Mouse (Mus musculus) left cerebral cortex, postnatal 10 days (tissue): ENCODE results near the gene Tunar. TPM values are rescaled to one million over a fixed set of nuclear protein-coding genes. Genes with fewer than 3 reads are reported as not detected.

Experiments used
- DNase-seq, 2 experiments: peaks; one replicate each; pipeline ENCODE4 v3.0.0; 2021 to 2022; ENCODE audit warnings: low spot score in 2 of 2, mixed read lengths in 1 of 2; ENCODE audit errors: extremely low spot score in 1 of 2
- intact Hi-C: fragments of 180-260 bp; cut with DNase I; formaldehyde crosslinking; loops from one replicate; pipeline ENCODE4 v1.15.1; 2025
- total RNA-seq, 2 experiments: library from RNA; stranded (reverse); gene quantifications; 2 replicates each; pipeline ENCODE4 v1.2.3; 2021

Tunar gene
- total RNA-seq, 2 experiments from 2014 or later, result 18.5 to 20.5 TPM

DNA sequence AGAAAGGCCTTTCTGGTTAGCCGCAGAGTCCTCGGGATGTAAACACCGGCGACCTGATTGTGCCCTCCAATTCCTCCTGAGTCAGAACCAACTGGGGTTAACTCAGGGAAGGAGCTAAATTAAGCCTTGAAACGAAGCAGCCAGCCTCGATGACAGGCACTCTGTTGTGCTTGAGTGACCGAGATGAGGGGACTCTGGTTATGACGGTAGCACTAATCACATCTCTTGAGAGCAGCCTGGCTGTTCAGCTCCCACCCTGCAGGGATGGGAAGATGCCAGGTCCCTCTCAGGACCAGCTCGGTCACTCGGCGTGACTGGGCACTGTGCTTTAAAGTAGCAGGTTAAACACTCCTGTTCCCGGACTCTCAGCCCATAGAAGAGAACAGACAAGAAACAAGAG lies 43.3 kb downstream of the Tunar start:
- intact Hi-C loops, result no loop called here
- DNase-seq, result no peak

DNA sequence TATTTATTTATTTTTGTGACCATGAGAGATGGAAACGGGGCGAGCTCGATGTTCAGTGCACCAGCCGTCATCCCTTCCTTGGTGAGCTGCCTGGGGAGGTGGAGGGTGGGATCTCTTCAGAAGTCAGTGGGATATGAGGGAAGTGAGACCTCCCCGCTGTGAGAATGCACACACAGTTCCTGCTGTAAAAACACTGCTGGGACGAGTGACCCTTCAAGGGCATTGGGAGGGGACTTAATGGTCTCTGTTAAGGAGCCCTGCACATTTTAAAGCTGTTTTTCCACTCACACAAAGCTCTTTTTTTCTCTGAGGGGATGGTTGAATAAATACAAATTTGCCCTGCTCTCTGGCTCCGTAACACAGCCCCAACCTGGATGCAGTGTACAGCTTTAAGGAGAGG lies 49.1 kb downstream of the Tunar start:
- no peak for DNase-seq
- intact Hi-C loops, result no loop called here

DNA sequence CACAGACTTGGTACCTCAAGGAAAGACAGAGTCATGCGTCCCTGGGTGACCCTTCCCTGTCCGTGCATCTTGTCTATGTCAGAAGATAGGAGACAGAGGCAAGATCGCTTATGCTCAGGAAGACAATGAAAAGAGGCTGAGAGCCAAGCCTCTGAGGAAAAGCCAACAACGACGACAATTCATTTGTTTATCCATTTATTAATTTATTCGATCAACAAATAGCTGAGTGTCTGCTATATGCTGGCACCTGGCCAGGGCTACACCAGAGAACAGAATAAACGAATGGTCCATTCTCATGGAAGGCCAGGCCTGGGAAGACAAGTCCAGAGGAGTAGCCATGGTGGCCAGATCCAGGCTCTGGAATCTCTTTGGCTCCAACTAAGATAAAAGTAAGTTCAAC lies 61.0 kb downstream of the Tunar start:
- DNase-seq, result peak in 1 of 2 experiments; percentile 40
- intact Hi-C loops, result no loop called here

GRCm38 (mm10) chr12:105398172-105398571 lies 64.5 kb downstream of the Tunar start:
- intact Hi-C loops, result no loop called here
- DNase-seq, result no peak

- intact Hi-C loops, result no loop called here
- peak in 1 of 2 experiments; percentile 39 for DNase-seq
These were observed 70.1 kb downstream of the Tunar start for GRCm38 (mm10) chr12:105403742-105404141.

DNA sequence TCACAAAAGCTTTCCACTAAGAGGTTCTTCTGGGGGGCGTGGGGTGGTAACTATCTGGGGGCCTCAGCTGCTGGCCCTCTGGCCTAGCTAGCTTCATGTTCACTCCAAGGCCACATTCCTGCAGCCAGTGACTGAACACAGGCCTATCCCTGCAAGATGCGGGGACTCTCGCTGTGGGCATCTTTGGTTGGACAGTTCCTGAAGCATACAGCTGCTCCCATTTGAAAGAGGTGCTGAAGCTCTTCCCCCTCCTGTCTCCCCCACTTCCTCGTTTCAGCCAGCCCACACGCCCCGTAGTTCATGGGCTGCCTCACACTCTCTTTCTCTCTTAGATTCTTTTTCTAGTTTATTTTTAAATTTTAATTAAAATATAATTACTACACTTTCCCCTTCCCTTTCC lies 72.3 kb downstream of the Tunar start:
- intact Hi-C loops, result no loop called here
- no peak for DNase-seq

- intact Hi-C loops, result loop anchor here (5.0 kb wide), 1 partner anchor 42 kb away; no protein-coding TSS in a partner anchor
- DNase-seq, result peak in 1 of 2 experiments; percentile 6
These were observed 80.2 kb downstream of the Tunar start for GRCm38 (mm10) chr12:105413909-105414308.

DNA sequence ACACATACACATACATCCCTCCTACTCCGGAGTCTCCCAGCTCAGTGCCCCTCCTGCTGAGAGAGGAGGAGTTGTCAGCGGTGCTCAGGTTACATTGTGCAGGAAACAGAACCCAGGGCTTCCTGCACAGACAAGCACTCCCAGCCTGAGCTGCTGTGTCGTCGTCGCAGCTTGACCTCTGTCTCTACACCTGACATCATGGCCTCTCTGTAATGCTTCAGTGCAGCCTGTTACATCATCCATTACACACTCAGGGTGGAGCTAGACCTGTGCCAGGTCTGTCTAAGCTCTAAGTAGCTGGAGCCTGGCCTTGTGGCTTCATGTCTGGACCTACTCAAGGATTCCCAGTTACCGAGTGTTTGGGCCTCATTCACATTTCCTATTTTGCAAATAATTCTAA lies 86.8 kb downstream of the Tunar start:
- intact Hi-C loops, result no loop called here
- DNase-seq, result peak in 1 of 2 experiments; percentile 10

GRCm38 (mm10) chr12:105426541-105426940 lies 92.9 kb downstream of the Tunar start:
- DNase-seq, result peak in 1 of 2 experiments; percentile 14
- intact Hi-C loops, result loop anchor here (5.0 kb wide), 1 partner anchor 474 kb away; no protein-coding TSS in a partner anchor

DNA sequence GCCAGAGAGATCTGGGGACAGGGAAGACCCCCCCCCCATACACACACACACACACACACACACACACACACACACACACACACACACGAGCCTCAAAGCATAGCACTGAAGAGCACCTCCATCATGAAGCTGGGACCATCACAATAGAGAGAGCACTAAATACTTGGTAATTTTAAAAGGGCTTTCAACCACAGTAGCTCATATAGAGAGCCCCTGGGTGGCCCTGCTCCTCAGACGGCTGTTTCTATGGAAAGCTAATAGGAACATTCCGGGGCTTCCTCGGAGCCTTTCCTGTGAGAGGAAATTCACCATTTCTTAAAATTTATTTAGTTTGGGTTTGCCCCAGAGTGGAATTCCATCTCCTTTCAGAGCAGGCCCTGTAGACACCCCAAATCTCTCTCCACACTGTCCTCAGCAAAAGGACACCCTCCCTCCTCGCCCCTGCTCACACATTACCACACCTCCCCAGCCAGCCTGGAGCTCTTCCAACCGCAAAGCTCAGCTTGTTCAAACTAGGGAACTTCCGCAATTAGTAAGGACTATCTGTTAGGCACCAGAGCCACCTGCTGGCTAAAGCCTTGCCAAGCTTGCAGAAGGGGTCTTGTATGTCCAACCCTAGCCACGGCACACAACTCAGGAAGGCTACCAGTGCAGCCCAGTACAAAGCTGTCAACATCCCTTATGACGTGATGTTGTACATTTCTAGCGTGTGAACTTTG lies 93.5 kb downstream of the Tunar start:
- DNase-seq, result peak; percentile 80 to 88
- intact Hi-C loops, result loop anchor here (1.0 to 5.0 kb wide), 2 partner anchors 376 to 475 kb away; no protein-coding TSS in a partner anchor

- intact Hi-C loops, result loop anchor here (5.0 to 10.0 kb wide), 2 partner anchors 50 to 153 kb away; no protein-coding TSS in a partner anchor
- peak in 1 of 2 experiments; percentile 13 for DNase-seq
These were observed 98.2 kb downstream of the Tunar start for GRCm38 (mm10) chr12:105431872-105432271.

DNA sequence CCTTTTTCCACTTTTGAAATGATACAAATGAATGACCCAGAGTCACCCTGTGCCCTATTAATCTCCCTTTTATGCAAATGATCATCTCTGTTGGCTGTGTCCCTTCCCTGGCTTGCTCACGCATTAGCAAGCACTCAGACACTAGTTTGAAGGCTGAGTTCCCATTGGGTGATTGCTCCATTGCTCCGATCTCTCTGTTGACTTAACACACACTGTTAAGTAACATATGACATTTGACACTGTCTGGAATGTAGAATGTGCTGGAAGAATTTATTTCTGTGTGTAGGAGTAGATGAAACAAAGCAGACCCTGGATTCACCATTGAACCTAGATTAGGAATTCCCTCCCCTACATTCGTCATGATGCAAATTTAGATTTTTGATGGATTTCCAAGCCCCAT lies 99.1 kb downstream of the Tunar start:
- no peak for DNase-seq
- intact Hi-C loops, result loop anchor here (5.0 to 10.0 kb wide), 2 partner anchors 49 to 152 kb away; no protein-coding TSS in a partner anchor

Other genes starting within 250 kb of the Tunar start
- not detected for gene Tcl1b2, start 187.9 kb upstream of the Tunar start, total RNA-seq
- not detected for gene Tcl1b1, start 174.2 kb upstream of the Tunar start, total RNA-seq
- gene Tcl1b5, start 157.5 kb upstream of the Tunar start, total RNA-seq, result not detected
- not detected for gene Tcl1b3, start 142.8 kb upstream of the Tunar start, total RNA-seq
- not detected for gene Tcl1b4, start 131.9 kb upstream of the Tunar start, total RNA-seq
- gene Tcl1, start 111.1 kb upstream of the Tunar start, total RNA-seq, result not detected
- gene D430019H16Rik, start 120.0 kb downstream of the Tunar start, total RNA-seq, result 100 to 1,000 TPM; 156 to 157 TPM
- gene Bdkrb2, start 229.4 kb downstream of the Tunar start, total RNA-seq, result under 1 TPM; 0.28 to 0.65 TPM